Mouse (Mus musculus) hindbrain, embryonic 16.5 days (tissue): Measurements from ENCODE around the gene Smim12. TPM values are rescaled to one million over a fixed set of nuclear protein-coding genes. Genes with fewer than 3 reads are reported as not detected.

Experiments
- ATAC-seq: fragments of 200-750 bp; cut with Nextera tagmentation; 2 replicates; pipeline ENCODE4 v1.8.0; 2017; ENCODE audit warnings: moderate TSS enrichment, moderate library complexity
- H3K27ac ChIP-seq: fragments of 300-500 bp; sonication (generic); 2 replicates; pipeline ENCODE4 v1.5.1; 2014; ENCODE audit warnings: low read depth, mild to moderate bottlenecking, control low read depth, low read length, moderate library complexity
- H3K27me3 ChIP-seq: fragments of 300-500 bp; sonication (generic); replicated peaks from 2 replicates; pipeline ENCODE4 v1.6.1; 2014; ENCODE audit warnings: low read length; ENCODE audit not compliant: control insufficient read depth, insufficient read depth
- H3K36me3 ChIP-seq: fragments of 300-500 bp; sonication (generic); 2 replicates; pipeline ENCODE4 v1.6.1; 2014; ENCODE audit warnings: mild to moderate bottlenecking, low read length, moderate library complexity, mixed read lengths; ENCODE audit not compliant: control insufficient read depth, insufficient read depth
- H3K4me1 ChIP-seq: fragments of 300-500 bp; sonication (generic); 2 replicates; pipeline ENCODE4 v1.6.1; 2014; ENCODE audit warnings: low read depth, low read length; ENCODE audit not compliant: control insufficient read depth, insufficient read depth
- H3K4me2 ChIP-seq: fragments of 300-500 bp; sonication (generic); 2 replicates; pipeline ENCODE4 v1.6.1; 2014; ENCODE audit warnings: mild to moderate bottlenecking, low read length, control low read depth, moderate library complexity
- H3K4me3 ChIP-seq: fragments of 300-500 bp; sonication (generic); 2 replicates; pipeline ENCODE4 v1.5.1; 2014; ENCODE audit warnings: mild to moderate bottlenecking, low read length, control low read depth, moderate library complexity
- H3K9ac ChIP-seq: fragments of 300-500 bp; sonication (generic); 2 replicates; pipeline ENCODE4 v1.6.1; 2014; ENCODE audit warnings: low read depth, mild to moderate bottlenecking, control low read depth, low read length, moderate library complexity
- H3K9me3 ChIP-seq: fragments of 300-500 bp; sonication (generic); 2 replicates; pipeline ENCODE4 v1.6.1; 2014; ENCODE audit warnings: mild to moderate bottlenecking, low read length, moderate library complexity; ENCODE audit not compliant: control insufficient read depth
- WGBS: fragments of 180-500 bp; shearing (Covaris S2); extraction: QIAGEN DNeasy Blood & Tissue Kit; methylation state at CpG from one replicate; pipeline ENCODE4 v1.1.7; 2014; 5-methylcytosine and 5-hydroxymethylcytosine counted together
- polyA plus RNA-seq: library from polyadenylated mRNA; unstranded; fragments of >200 nt; fragmentation: Nextera tagmentation; extraction: Ambion mirVana; gene quantifications from 2 replicates; pipeline ENCODE4 v1.2.1, GENCODE M21; 2015

Gene Smim12
- 61.4 and 61.6 TPM in 2 replicates for polyA plus RNA-seq

- peak; percentile 95 for ATAC-seq
- peaks cover 10% of the 10 kb centered on the region for H3K36me3 ChIP-seq
- H3K4me1 ChIP-seq: peaks cover 13% of the 10 kb centered on the region
- no peaks in the 10 kb centered on the region for H3K27me3 ChIP-seq
- no peaks in the 10 kb centered on the region for H3K9me3 ChIP-seq
- 0% methylated on average over 29 of the region's 29 CpGs for WGBS
- peak within 1 kb of the TSS; percentile 55; the same call in 1 of the 2 replicates for H3K27ac ChIP-seq
- peak within 1 kb of the TSS; percentile 91 for H3K4me2 ChIP-seq
- H3K4me3 ChIP-seq: peak within 1 kb of the TSS; percentile 72
- H3K9ac ChIP-seq: peak within 1 kb of the TSS; percentile 82
These were observed at the start of gene Smim12 for GRCm38 (mm10) chr4:127243552-127243951. TSS of gene Smim12 (plus strand) at chr4:127243784.

DNA sequence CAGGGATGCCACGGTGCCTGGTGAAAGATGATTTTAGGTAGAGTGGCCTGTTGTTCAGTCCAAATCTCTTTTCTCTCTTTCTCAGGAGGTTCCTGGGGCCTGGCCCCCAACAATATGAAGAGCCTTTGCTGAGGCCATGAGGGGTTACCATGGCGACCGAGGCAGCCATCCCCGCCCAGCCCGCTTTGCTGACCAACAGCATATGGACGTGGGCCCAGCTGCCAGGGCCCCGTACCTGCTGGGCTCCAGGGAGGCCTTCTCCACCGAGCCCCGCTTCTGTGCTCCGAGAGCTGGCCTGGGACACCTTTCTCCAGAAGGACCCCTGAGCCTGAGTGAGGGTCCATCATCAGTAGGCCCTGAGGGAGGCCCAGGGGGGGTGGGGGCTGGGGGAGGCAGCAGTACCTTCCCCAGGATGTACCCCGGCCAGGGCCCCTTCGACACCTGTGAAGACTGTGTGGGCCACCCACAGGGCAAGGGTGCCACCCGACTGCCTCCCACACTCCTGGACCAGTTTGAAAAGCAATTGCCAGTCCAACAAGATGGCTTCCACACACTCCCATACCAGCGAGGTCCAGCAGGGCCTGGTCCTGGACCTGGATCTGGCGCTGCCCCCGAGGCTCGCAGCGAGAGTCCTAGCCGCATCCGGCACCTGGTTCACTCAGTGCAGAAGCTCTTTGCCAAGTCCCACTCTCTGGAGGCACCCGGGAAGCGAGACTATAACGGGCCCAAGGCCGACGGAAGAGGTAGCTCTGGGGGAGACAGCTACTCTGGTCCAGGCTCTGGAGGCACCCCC is 48.9 kb upstream of the Smim12 start:
- peaks cover 16% of the 10 kb centered on the region for H3K4me1 ChIP-seq
- H3K27me3 ChIP-seq: no peaks in the 10 kb centered on the region
- no peak overlapping the region for H3K4me3 ChIP-seq
- 0 out of 2 replicates have a peak overlapping the region, but pooled peaks have one; percentile 9 for H3K27ac ChIP-seq
- ATAC-seq: no peak
- no peak overlapping the region for H3K9ac ChIP-seq
- no peak overlapping the region for H3K4me2 ChIP-seq
- no peaks in the 10 kb centered on the region for H3K9me3 ChIP-seq
- peaks cover 8% of the 10 kb centered on the region; the same call in 1 of the 2 replicates for H3K36me3 ChIP-seq
- 64% methylated on average over 25 of the region's 25 CpGs for WGBS

- 32% methylated on average over 6 of the region's 6 CpGs for WGBS
- Histone ChIP-seq H3K9me3 (no peaks in the 10 kb centered on the region), H3K36me3 (peaks cover 8% of the 10 kb centered on the region; the same call in 1 of the 2 replicates), H3K4me1 (peaks cover 8% of the 10 kb centered on the region), H3K27ac (no peak overlapping the region), H3K4me3 (no peak overlapping the region), H3K27me3 (no peaks in the 10 kb centered on the region), H3K9ac (no peak overlapping the region), H3K4me2 (no peak overlapping the region)
- ATAC-seq: 0 out of 2 replicates have a peak, but pooled peaks have one; percentile 20
These were observed 45.0 kb upstream of the Smim12 start for GRCm38 (mm10) chr4:127198609-127199008.

GRCm38 (mm10) chr4:127199406-127199805 is 44.2 kb upstream of the Smim12 start:
- H3K9ac ChIP-seq: no peak overlapping the region
- H3K4me2 ChIP-seq: no peak overlapping the region
- H3K4me1 ChIP-seq: peaks cover 4% of the 10 kb centered on the region; the same call in 1 of the 2 replicates
- no peak for ATAC-seq
- no peaks in the 10 kb centered on the region for H3K27me3 ChIP-seq
- no peak overlapping the region for H3K27ac ChIP-seq
- H3K9me3 ChIP-seq: no peaks in the 10 kb centered on the region
- no peak overlapping the region for H3K4me3 ChIP-seq
- H3K36me3 ChIP-seq: peaks cover 8% of the 10 kb centered on the region
- 60% methylated on average over 12 of the region's 12 CpGs for WGBS

GRCm38 (mm10) chr4:127200164-127200722 is 43.3 kb upstream of the Smim12 start:
- Histone ChIP-seq H3K36me3 (peaks cover 3% of the 10 kb centered on the region), H3K4me3 (no peak overlapping the region), H3K9ac (no peak overlapping the region), H3K27me3 (no peaks in the 10 kb centered on the region), H3K27ac (no peak overlapping the region), H3K4me1 (no peaks in the 10 kb centered on the region), H3K9me3 (no peaks in the 10 kb centered on the region), H3K4me2 (no peak overlapping the region)
- ATAC-seq: no peak
- 90% methylated on average over 12 of the region's 12 CpGs for WGBS

- no peak overlapping the region for H3K9ac ChIP-seq
- ATAC-seq: no peak
- no peaks in the 10 kb centered on the region for H3K27me3 ChIP-seq
- no peak overlapping the region for H3K4me3 ChIP-seq
- H3K36me3 ChIP-seq: no peaks in the 10 kb centered on the region; the same call in 1 of the 2 replicates
- H3K4me2 ChIP-seq: no peak overlapping the region
- H3K9me3 ChIP-seq: no peaks in the 10 kb centered on the region
- H3K4me1 ChIP-seq: no peaks in the 10 kb centered on the region
- WGBS: 67% methylated on average over 13 of the region's 13 CpGs
- H3K27ac ChIP-seq: no peak overlapping the region
These were observed 42.6 kb upstream of the Smim12 start for GRCm38 (mm10) chr4:127200769-127201617.

- WGBS: 71% methylated on average over 1 of the region's 1 CpGs
- no peak overlapping the region for H3K4me2 ChIP-seq
- no peaks in the 10 kb centered on the region; the same call in 1 of the 2 replicates for H3K36me3 ChIP-seq
- H3K4me3 ChIP-seq: no peak overlapping the region
- no peak overlapping the region for H3K9ac ChIP-seq
- H3K27ac ChIP-seq: no peak overlapping the region
- no peaks in the 10 kb centered on the region for H3K4me1 ChIP-seq
- H3K9me3 ChIP-seq: no peaks in the 10 kb centered on the region
- no peak for ATAC-seq
- H3K27me3 ChIP-seq: no peaks in the 10 kb centered on the region
These were observed 40.5 kb upstream of the Smim12 start for GRCm38 (mm10) chr4:127203081-127203480.

DNA sequence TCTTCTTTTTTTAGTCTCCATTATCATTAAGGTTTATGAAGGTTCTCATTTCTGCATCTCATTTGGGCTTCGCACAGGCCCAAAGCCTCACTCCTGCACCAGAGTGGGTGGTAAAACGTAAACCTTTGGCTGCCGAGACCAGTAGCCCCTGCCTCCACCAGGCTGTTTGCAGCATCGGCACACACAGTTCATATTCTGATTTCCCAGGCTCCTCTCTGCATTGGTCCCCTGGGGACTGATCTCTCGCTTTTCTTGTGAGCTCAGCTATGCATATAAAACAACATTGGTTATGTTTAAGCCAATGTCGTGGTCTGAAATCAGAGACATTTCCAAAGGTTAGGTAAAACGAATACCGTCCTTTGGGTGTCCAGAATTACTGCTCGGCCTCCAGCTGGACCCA is 32.3 kb upstream of the Smim12 start:
- ATAC-seq: peak; percentile 59; the same call in 1 of the 2 replicates
- Histone ChIP-seq H3K4me2 (no peak overlapping the region), H3K27ac (peak overlapping the region; percentile 47), H3K36me3 (no peaks in the 10 kb centered on the region), H3K9me3 (no peaks in the 10 kb centered on the region), H3K9ac (no peak overlapping the region), H3K4me1 (peaks cover 5% of the 10 kb centered on the region), H3K4me3 (no peak overlapping the region), H3K27me3 (no peaks in the 10 kb centered on the region)
- WGBS: 51% methylated on average over 9 of the region's 9 CpGs
